Mouse (Mus musculus) gastrocnemius, adult 8-10 months (tissue): ENCODE measurements around the gene P2rx5. TPM values are rescaled to one million over a fixed set of nuclear protein-coding genes. Genes with fewer than 3 reads are reported as not detected.

ENCODE experiments used
- DNase-seq, 2 experiments: peaks; one replicate each; pipeline ENCODE4 v3.0.0; 2022; ENCODE audit warnings: low spot score in 2 of 2
- total RNA-seq, 4 experiments: library from RNA; stranded (reverse); gene quantifications; 2 replicates each; pipeline ENCODE4 v1.2.4; 2022

The P2rx5 gene
- total RNA-seq, 4 experiments from 2014 or later, result 6.4 to 9.5 (median 7.0) TPM

DNA sequence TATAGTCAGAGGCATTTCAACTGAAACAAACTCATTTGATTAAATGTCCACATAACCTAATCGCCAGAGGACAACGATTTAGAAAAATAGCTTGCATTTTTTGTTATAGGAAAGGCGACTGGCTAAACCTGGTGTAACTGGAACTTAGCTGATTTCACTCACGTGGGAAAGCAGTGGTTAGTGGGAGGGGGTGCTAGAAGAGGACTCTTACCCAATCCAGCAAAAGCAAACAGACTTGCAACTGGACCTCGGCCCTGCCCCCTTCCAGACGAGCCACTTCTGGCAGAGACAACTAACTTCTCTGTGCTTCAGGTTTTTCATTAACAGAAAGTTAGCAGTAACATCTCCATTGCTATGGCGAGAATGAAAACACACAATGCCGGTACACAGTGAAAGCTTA, 15.4 kb downstream of the P2rx5 start:
- no peak for DNase-seq

GRCm38 (mm10) chr11:73176186-73176585, 16.0 kb downstream of the P2rx5 start:
- no peak for DNase-seq

GRCm38 (mm10) chr11:73176608-73177508, 16.6 kb downstream of the P2rx5 start, which contains the start of the genes Emc6 and Tax1bp3:
Emc6 (minus strand) TSS chr11:73177037.
Tax1bp3 (plus strand) TSS chr11:73177083.
- peak; percentile 91 to 95 for DNase-seq

- DNase-seq, result peak; percentile 67 to 73
These were observed 17.3 kb downstream of the P2rx5 start for GRCm38 (mm10) chr11:73177509-73177875.

DNA sequence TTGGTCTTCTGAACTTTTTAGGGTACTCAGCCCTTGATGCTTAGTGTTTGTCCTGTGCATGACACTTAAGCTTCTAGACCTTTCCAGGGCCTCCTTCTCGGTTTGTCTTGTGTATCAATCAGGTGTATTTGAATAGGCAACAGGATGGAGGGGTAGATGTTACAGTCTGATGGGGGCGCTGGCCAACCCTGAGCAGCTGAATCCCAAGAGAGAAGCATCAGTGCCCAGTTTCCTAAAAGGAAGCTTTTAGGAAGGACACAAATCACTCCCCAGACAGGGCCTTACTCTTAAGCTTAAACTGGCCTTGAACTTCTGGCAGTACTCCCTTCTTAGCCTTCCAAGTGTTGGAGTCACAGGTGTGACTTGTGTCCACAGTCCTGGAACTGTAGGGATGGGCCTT, 17.7 kb downstream of the P2rx5 start:
- no peak for DNase-seq

DNA sequence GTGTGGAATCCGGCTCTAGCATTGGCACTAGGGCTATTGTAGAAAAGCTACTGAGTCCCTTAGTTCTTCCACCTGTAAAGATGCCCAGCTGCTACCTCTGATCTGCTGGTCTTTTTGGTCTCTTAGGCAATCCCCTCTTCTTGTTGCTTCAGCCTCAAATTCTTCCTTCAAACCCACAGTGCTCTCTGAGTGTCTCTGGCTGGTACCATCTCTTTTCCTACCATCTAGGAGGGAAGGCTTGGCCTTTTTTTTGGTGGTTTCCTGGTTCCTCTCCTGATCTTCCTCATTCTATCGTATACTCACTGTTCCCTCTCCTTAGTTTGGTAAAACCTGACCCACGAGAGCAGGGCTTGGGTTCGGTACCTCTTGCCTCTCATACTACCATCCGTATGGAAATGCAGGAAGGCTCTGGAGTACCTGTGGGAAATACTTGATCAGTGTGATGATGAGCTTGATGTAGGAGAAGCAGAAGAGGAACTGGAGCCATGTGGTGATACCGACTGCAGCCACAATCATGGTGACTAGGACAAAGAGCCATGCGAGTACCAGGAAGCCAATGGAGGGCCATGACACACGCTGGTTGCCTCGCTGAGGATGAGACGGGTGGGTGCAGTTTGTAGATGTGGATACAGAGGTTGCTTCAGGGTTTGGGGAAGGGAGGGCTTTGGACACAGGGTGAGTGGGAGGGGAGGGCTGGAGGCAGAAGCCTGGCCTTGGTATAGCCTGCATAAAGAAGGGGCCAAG, 25.8 kb downstream of the P2rx5 start:
- no peak for DNase-seq

DNA sequence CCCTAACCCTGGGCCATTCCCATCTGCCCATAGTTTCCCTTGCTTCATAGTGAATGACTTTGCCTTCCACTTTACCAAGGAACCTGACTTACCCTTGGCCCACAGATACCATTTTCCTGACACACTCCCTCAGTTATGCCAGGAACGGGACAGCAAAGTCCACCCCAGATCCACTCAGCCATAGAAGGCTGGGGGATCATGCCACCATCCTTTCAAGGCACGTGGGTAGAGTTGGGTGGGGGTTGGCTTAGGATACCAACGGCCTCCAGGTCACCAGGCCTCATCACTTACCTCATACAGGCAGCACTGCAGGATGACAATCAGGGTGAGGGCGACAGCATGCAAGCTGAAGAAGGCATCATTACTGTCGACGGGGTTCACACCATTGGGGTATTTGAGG, 27.0 kb downstream of the P2rx5 start:
- DNase-seq, result no peak

DNA sequence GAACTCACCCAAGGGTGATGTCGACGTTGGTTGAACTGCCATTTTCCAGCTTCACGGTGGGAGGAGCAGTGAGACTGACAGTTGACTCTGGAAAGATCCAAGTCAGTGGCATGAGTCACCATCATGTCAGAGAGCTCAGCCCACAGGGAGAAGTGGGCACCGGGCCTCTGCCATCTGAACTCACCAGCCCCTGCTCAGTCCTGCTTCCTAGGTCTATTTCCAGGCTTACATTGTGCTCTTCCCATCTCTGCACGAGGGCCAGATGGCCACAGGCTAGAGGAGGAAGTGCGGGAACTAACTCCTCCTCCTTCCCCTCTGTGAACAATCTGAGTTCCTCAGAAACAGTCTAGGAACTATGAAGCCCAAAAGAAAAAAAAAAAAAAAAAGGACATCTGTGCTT, 32.8 kb downstream of the P2rx5 start:
- DNase-seq, result no peak

- DNase-seq, result no peak
These were observed 34.2 kb downstream of the P2rx5 start for GRCm38 (mm10) chr11:73194444-73194843.

DNA sequence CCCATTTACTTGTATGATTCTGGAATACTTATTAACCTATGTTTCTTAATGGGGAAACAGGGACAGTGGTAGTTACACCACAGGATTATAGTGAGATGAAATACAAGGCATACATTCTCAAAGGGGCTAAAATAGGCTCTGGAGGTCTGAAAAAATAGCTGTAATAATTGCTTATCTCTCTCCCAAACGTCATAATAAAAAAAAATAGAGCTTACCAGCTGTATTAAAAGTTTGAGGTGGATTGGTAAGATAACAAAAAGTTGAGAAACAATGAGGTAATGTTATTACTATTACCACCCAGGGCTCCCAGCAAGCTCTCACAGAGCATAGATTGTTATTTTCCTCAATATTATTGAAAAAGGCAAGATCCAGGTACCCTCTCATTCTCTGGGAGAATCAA, 38.0 kb downstream of the P2rx5 start:
- DNase-seq, result no peak

GRCm38 (mm10) chr11:73198603-73199229, 38.5 kb downstream of the P2rx5 start, which contains the start of gene Ctns:
Ctns (minus strand) TSS chr11:73199042.
- peak in 1 of 2 experiments; percentile 77 for DNase-seq

- peak; percentile 91 to 92 for DNase-seq
These were observed 39.0 kb downstream of the P2rx5 start, which contains the start of gene Shpk for GRCm38 (mm10) chr11:73199230-73199712. Shpk (plus strand) TSS chr11:73199460.

DNA sequence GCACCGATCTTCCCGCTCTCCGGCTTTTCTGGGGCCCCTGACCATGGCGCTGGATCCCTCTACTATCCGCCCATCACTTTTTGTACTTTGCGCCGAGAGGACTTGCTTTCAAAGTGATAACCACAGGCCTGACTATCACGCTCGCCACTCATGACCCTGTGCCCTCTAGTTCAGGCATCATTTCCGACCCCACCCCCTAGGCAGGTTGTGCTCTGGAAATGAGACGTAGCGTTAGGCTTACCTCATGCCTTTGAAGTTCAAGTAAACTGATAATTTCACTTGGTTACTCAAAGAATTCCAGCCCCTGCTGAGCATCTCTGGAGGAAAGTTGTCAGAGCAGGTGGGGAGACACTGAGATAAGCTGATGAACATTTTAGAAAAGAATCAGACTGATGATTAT, 39.7 kb downstream of the P2rx5 start:
- no peak for DNase-seq

DNA sequence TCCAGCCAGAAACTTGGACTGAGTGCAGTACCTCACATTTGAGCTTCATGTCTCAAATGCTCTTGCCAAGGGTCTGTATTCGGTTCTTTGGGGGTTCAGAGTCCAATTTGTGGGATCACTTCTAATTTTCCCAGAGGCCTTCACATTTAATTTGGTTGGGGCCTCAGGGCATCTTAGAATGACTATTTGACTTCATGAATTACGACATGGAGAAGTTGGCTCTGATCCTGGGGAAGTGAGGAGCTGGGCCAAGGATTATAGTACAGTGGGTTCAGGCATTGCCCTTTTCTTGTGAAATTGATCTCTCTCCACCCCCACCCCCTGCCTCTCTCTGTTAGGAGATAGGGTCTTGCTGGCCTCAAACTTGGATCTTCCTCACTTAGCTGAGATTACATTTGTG, 40.8 kb downstream of the P2rx5 start:
- no peak for DNase-seq

- DNase-seq, result no peak
These were observed 41.4 kb downstream of the P2rx5 start for GRCm38 (mm10) chr11:73201597-73201996.

- no peak for DNase-seq
These were observed 43.7 kb downstream of the P2rx5 start for GRCm38 (mm10) chr11:73203895-73204294.

GRCm38 (mm10) chr11:73205194-73205593, 45.0 kb downstream of the P2rx5 start:
- DNase-seq, result no peak

DNA sequence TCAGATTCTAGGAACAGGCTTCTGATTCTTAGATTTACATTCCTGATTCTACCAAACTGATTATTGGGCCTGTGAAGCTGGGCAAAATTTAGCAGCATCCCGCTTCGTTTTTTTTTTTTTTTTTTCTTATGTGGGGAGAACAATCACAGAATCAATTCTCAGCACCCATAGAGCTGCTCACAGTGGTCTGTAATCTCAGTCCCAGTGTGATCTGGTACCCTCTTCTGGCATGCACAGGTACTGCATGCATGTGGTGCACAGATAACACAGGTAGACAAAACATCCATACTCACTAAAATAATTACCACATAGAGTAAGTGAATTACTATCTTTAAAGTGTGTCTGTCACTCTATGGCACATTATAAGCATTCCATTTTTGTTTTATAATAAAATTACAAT, 47.4 kb downstream of the P2rx5 start:
- DNase-seq, result no peak

- DNase-seq, result no peak
These were observed 53.7 kb downstream of the P2rx5 start for GRCm38 (mm10) chr11:73213956-73214355.

DNA sequence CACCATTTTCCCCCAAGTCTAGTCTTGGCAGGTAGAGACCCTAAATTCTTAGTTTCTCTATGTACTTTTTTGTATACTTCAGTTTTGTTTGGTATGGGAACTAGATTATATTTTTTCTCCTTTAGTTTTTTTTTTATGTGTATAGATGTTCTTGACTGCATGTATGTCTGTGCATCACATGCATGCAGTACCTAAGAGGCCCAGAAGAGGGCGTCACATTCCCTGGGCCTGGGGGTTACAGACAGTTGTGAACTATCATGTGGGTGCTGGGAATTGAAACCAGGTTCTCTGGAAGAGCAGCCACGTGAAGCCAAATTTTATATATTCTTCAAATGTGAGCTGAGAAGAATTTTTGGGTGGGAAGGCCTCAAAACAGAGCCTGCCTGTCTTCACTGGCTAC, 59.5 kb downstream of the P2rx5 start:
- DNase-seq, result no peak

DNA sequence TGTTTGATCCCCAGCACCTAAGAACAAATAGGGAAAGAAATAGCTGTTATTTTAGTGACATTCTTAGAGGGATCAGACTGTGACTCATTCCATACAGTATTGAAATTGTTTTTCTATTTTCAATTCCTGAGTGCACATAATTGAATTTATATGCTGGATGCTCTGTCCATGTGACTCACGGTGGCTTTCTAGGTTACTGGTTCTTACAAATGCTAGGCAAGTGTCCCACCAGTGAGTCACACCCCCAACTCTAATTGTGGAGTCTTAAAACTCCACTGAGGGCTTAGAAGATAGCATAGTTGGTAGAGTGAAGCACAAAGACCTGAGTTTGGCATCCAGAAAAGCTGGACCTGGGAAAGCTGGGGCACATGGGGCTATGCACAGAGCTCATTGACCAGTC, 60.4 kb downstream of the P2rx5 start:
- no peak for DNase-seq
